Mouse (Mus musculus): ENCODE data around the gene Papola.

- TF ChIP-seq TCF12 (IDR thresholded peaks at IDR 0.05; ENCODE audit: insufficient read depth, poor library complexity, severe bottlenecking) (no peak), POLR2A (IDR thresholded peaks at IDR 0.05; ENCODE audit: insufficient read length, low read depth) (no peak), E2F4 (IDR thresholded peaks at IDR 0.05; ENCODE audit: insufficient read depth) (no peak), REST (IDR thresholded peaks at IDR 0.05; ENCODE audit: insufficient read depth, insufficient read length) (no peak), USF1 (IDR thresholded peaks at IDR 0.05; ENCODE audit: low read depth) (no peak), MAX (IDR thresholded peaks at IDR 0.05; ENCODE audit: low read depth) (no peak), MYOD1 (IDR thresholded peaks at IDR 0.05; ENCODE audit: control insufficient read depth in 1 of 3, insufficient read length in 2 of 3, low read depth in 2 of 3) (no peak), POLR2AphosphoS2 (IDR thresholded peaks at IDR 0.05; ENCODE audit: insufficient read length, low read depth) (no peak), TCF3 (IDR thresholded peaks at IDR 0.05; ENCODE audit: insufficient read length, low read depth) (no peak), MYOG (IDR thresholded peaks at IDR 0.05; ENCODE audit: control insufficient read depth in 1 of 3, insufficient read depth in 1 of 3, insufficient read length in 2 of 3, low read depth in 2 of 3) (no peak), SRF (IDR thresholded peaks at IDR 0.05; ENCODE audit: control insufficient read depth, insufficient read length, low read depth) (no peak), CEBPB (IDR thresholded peaks at IDR 0.05; ENCODE audit: insufficient read depth, poor library complexity, severe bottlenecking) (no peak)
These were observed 40.2 kb downstream of the Papola start for GRCm38 (mm10) chr12:105824743-105825142.
